Mouse (Mus musculus) heart, postnatal 0 days (tissue): Measurements from ENCODE around the gene Akap10.

Experiments
- CTCF ChIP-seq: IDR thresholded peaks from 2 replicates; pipeline ENCODE4 v1.5.1; 2016; ENCODE audit warnings: antibody characterized with exemption, control low read depth, low read depth
- EP300 ChIP-seq: IDR thresholded peaks from 2 replicates; pipeline ENCODE4 v1.6.1; 2016; ENCODE audit warnings: antibody characterized with exemption, low read depth

GRCm38 (mm10) chr11:61866856-61867255, 63.2 kb downstream of the Akap10 start:
- TF ChIP-seq EP300: no peak
- no peak for TF ChIP-seq CTCF
